Mouse (Mus musculus): ENCODE data around the gene Mbtps1.

DNA sequence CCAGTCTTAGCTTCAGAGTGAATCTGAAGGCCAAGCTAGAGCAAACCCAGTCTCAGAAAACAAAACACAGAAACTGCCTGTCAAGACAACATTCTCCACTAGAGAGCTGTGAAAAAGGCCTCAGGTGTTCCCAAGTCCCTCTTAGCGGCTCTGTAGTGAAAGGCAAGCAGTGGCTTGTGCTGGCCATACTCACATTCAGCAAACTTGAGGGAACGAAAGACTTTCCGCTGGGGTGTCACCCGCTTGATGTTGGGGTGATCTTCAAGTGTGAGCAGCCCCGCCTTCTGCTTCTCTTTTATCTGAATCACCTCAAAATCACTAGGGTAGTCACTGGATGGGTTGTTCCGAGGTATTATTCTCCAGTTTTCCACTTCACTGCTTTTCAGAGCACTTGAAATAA, 12.7 kb downstream of the Mbtps1 start:
- TF ChIP-seq GATA1 (IDR thresholded peaks at IDR 0.05; ENCODE audit: borderline replicate concordance, low read length) (no peak), FLI1 (IDR thresholded peaks at IDR 0.05; ENCODE audit: low read length) (no peak)

Data from megakaryocyte, embryonic 14.5 days (primary cell).